ENCODE assay signal across 11 mouse cellular contexts in genomic region chr5:120490679-120491192, GRCm38 (mm10). TPM values are rescaled to one million over a fixed set of nuclear protein-coding genes. Genes with fewer than 3 reads are reported as not detected.
DNase-seq lines count a peak whose midpoint lies in the region; ATAC-seq lines count a peak whose summit lies in the region.
"Had no signal": no experiment of that assay in that cellular context is flagged by ENCODE, and none has a peak within 500 bp of the region (broad histone marks: within the 10 kb centered on the region; RNA-seq: fewer than 3 reads in every experiment).

No protein-coding gene starts in this region.

- peak; percentile 59 for DNase-seq in gastrocnemius, adult 18-20 months (ENCODE audit: low spot score)
- DNase-seq in gastrocnemius, postnatal 36 days = no peak
- DNase-seq in midbrain, embryonic 10.5 days (ENCODE audit: low spot score) = no peak
- DNase-seq in cerebellum, postnatal 36 days = peak; percentile 56 to 67
- peak; percentile 83 for DNase-seq in kidney, postnatal 36 days
- no peak for DNase-seq in embryonic facial prominence, embryonic 10.5 days (ENCODE audit: low spot score)

- no peak overlapping the region for H3K4me3 ChIP-seq in midbrain, embryonic 13.5 days (replicated peaks)
- H3K4me3 ChIP-seq in midbrain, embryonic 10.5 days = no peak overlapping the region
- no peak overlapping the region for H3K4me3 ChIP-seq in embryonic facial prominence, embryonic 10.5 days

- ATAC-seq in midbrain, embryonic 13.5 days = no peak
- ATAC-seq in monocyte, adult 5-6 weeks (replicated peaks; ENCODE audit: insufficient number of reproducible peaks, low FRiP score, low TSS enrichment, poor library complexity, severe bottlenecking) = no peak

- H3K9me3 ChIP-seq in midbrain, embryonic 13.5 days = no peaks in the 10 kb centered on the region
- H3K9me3 ChIP-seq in midbrain, embryonic 10.5 days (replicated peaks) = no peaks in the 10 kb centered on the region
- H3K9me3 ChIP-seq in embryonic facial prominence, embryonic 10.5 days = no peaks in the 10 kb centered on the region

- peaks cover 7% of the 10 kb centered on the region; the same call in 1 of the 2 replicates for H3K4me1 ChIP-seq in midbrain, embryonic 13.5 days (replicated peaks)
- H3K4me1 ChIP-seq in midbrain, embryonic 10.5 days = peaks cover 3% of the 10 kb centered on the region
- H3K4me1 ChIP-seq in embryonic facial prominence, embryonic 10.5 days = peaks cover 3% of the 10 kb centered on the region; the same call in 1 of the 2 replicates

- H3K27me3 ChIP-seq in midbrain, embryonic 13.5 days = no peaks in the 10 kb centered on the region
- H3K27me3 ChIP-seq in midbrain, embryonic 10.5 days (ENCODE audit: low read depth, poor library complexity, severe bottlenecking) = no peaks in the 10 kb centered on the region
- H3K27me3 ChIP-seq in embryonic facial prominence, embryonic 10.5 days (replicated peaks; ENCODE audit: low read depth, poor library complexity, severe bottlenecking) = no peaks in the 10 kb centered on the region

- WGBS in midbrain, embryonic 13.5 days = 82% methylated on average over 8 of the region's 8 CpGs
- 89% methylated on average over 8 of the region's 8 CpGs for WGBS in midbrain, embryonic 10.5 days
- 91% methylated on average over 8 of the region's 8 CpGs for WGBS in embryonic facial prominence, embryonic 10.5 days

- H3K9ac ChIP-seq in midbrain, embryonic 13.5 days (replicated peaks) = no peak overlapping the region

- H3K27ac ChIP-seq in midbrain, embryonic 13.5 days = 0 out of 2 replicates have a peak overlapping the region, but pooled peaks have one; percentile 10
- H3K27ac ChIP-seq in midbrain, embryonic 10.5 days (replicated peaks) = no peak overlapping the region
- no peak overlapping the region for H3K27ac ChIP-seq in embryonic facial prominence, embryonic 10.5 days (replicated peaks)

- no peak overlapping the region for H3K4me2 ChIP-seq in midbrain, embryonic 13.5 days (replicated peaks)

- intact Hi-C loops in gastrocnemius, postnatal 36 days (cut with DNase I) = no loop called here

- H3K36me3 ChIP-seq in midbrain, embryonic 13.5 days = peaks cover 55% of the 10 kb centered on the region
- H3K36me3 ChIP-seq in midbrain, embryonic 10.5 days = peaks cover 78% of the 10 kb centered on the region
- H3K36me3 ChIP-seq in embryonic facial prominence, embryonic 10.5 days (replicated peaks) = peaks cover 83% of the 10 kb centered on the region

RNA-seq across cellular contexts. Expression of gene Plbd2, which starts 12.7 kb away (rescaled TPM):
- total RNA-seq in gastrocnemius, adult 18-20 months (2021) = 10 to 100 TPM; 46.9 to 52.2 TPM
- total RNA-seq in gastrocnemius, postnatal 36 days (2021) = 10 to 100 TPM; 28.0 to 41.3 TPM
- 25.1 and 29.3 TPM in 2 replicates for polyA plus RNA-seq in midbrain, embryonic 13.5 days (2015; fragmentation: Nextera tagmentation; extraction: Ambion mirVana)
- 35.6 and 37.0 TPM in 2 replicates for polyA plus RNA-seq in midbrain, embryonic 10.5 days (2016; fragmentation: Nextera tagmentation; extraction: Ambion mirVana)
- total RNA-seq in monocyte, adult 5-6 weeks (2017) = 8.9 to 11.3 TPM (median 11.2 TPM) in 3 replicates
- polyA plus RNA-seq in embryonic facial prominence, embryonic 10.5 days (2016; fragmentation: Nextera tagmentation; extraction: Ambion mirVana) = 35.5 and 37.8 TPM in 2 replicates

RNA-seq across cellular contexts. Expression of gene Sds, which starts 14.4 kb away (rescaled TPM):
- under 1 TPM in 1 of 2 experiments, not detected in 1; 0.69 TPM for total RNA-seq in gastrocnemius, adult 18-20 months (2021)
- total RNA-seq in gastrocnemius, postnatal 36 days (2021) = under 1 TPM in 1 of 2 experiments, not detected in 1; 0.20 TPM
- 0.32 TPM in 1 of 2 replicates, not detected in the other for polyA plus RNA-seq in midbrain, embryonic 13.5 days (2015; fragmentation: Nextera tagmentation; extraction: Ambion mirVana)
- not detected in 2 replicates for polyA plus RNA-seq in midbrain, embryonic 10.5 days (2016; fragmentation: Nextera tagmentation; extraction: Ambion mirVana)
- total RNA-seq in monocyte, adult 5-6 weeks (2017) = not detected in 3 replicates
- polyA plus RNA-seq in embryonic facial prominence, embryonic 10.5 days (2016; fragmentation: Nextera tagmentation; extraction: Ambion mirVana) = not detected in 2 replicates
- total RNA-seq: left cerebral cortex, postnatal 36 days; neutrophil, adult 5-6 weeks had no signal
- polyA plus RNA-seq: embryonic facial prominence, embryonic 14.5 days had no signal

RNA-seq across cellular contexts. Expression of gene Sdsl, which starts 18.1 kb away (rescaled TPM):
- under 1 TPM in 1 of 2 experiments, not detected in 1; 0.41 TPM for total RNA-seq in gastrocnemius, adult 18-20 months (2021)
- under 1 TPM; 0.59 to 0.77 TPM for total RNA-seq in gastrocnemius, postnatal 36 days (2021)
- polyA plus RNA-seq in midbrain, embryonic 13.5 days (2015; fragmentation: Nextera tagmentation; extraction: Ambion mirVana) = 6.8 and 9.5 TPM in 2 replicates
- polyA plus RNA-seq in midbrain, embryonic 10.5 days (2016; fragmentation: Nextera tagmentation; extraction: Ambion mirVana) = 5.5 and 6.2 TPM in 2 replicates
- not detected in 3 replicates for total RNA-seq in monocyte, adult 5-6 weeks (2017)
- polyA plus RNA-seq in embryonic facial prominence, embryonic 10.5 days (2016; fragmentation: Nextera tagmentation; extraction: Ambion mirVana) = 6.2 and 7.1 TPM in 2 replicates
- total RNA-seq: neutrophil, adult 5-6 weeks had no signal

RNA-seq across cellular contexts. Expression of gene Slc8b1, which starts 20.2 kb away (rescaled TPM):
- 1 to 10 TPM; 8.5 to 8.6 TPM for total RNA-seq in gastrocnemius, adult 18-20 months (2021)
- total RNA-seq in gastrocnemius, postnatal 36 days (2021) = 1 to 10 TPM; 7.9 to 9.7 TPM
- polyA plus RNA-seq in midbrain, embryonic 13.5 days (2015; fragmentation: Nextera tagmentation; extraction: Ambion mirVana) = 2.3 and 2.4 TPM in 2 replicates
- polyA plus RNA-seq in midbrain, embryonic 10.5 days (2016; fragmentation: Nextera tagmentation; extraction: Ambion mirVana) = 3.9 and 4.6 TPM in 2 replicates
- 72.9 to 104 TPM (median 90.4 TPM) in 3 replicates for total RNA-seq in monocyte, adult 5-6 weeks (2017)
- 4.1 and 5.2 TPM in 2 replicates for polyA plus RNA-seq in embryonic facial prominence, embryonic 10.5 days (2016; fragmentation: Nextera tagmentation; extraction: Ambion mirVana)

RNA-seq across cellular contexts. Expression of gene Lhx5, which starts 59.2 kb away (rescaled TPM):
- not detected for total RNA-seq in gastrocnemius, adult 18-20 months (2021)
- not detected for total RNA-seq in gastrocnemius, postnatal 36 days (2021)
- polyA plus RNA-seq in midbrain, embryonic 13.5 days (2015; fragmentation: Nextera tagmentation; extraction: Ambion mirVana) = 44.6 and 55.0 TPM in 2 replicates
- polyA plus RNA-seq in midbrain, embryonic 10.5 days (2016; fragmentation: Nextera tagmentation; extraction: Ambion mirVana) = 23.5 and 30.5 TPM in 2 replicates
- not detected in 3 replicates for total RNA-seq in monocyte, adult 5-6 weeks (2017)
- polyA plus RNA-seq in embryonic facial prominence, embryonic 10.5 days (2016; fragmentation: Nextera tagmentation; extraction: Ambion mirVana) = 3.1 and 4.7 TPM in 2 replicates
- total RNA-seq: left cerebral cortex, postnatal 36 days; neutrophil, adult 5-6 weeks had no signal
- polyA plus RNA-seq: embryonic facial prominence, embryonic 14.5 days had no signal

Comparison
In these comparisons a context has a peak if more than half of its experiments do, and no peak if none do; other contexts are left out.
1. DNase-seq: peak in gastrocnemius, adult 18-20 months (single experiment), cerebellum, postnatal 36 days (2 of 2) and kidney, postnatal 36 days (2 of 2); none in gastrocnemius, postnatal 36 days (0 of 2), midbrain, embryonic 10.5 days (single experiment) and embryonic facial prominence, embryonic 10.5 days (single experiment).